Mouse (Mus musculus) megakaryocyte, embryonic 14.5 days (primary cell): Measurements from ENCODE around the gene Tnni3.

Source experiments
- FLI1 ChIP-seq: IDR thresholded peaks from 2 replicates; pipeline ENCODE4 v1.6.1; 2012; ENCODE audit warnings: low read length, inconsistent platforms, mixed read lengths
- GATA1 ChIP-seq: IDR thresholded peaks from 3 replicates; pipeline ENCODE4 v1.6.1; 2012; ENCODE audit warnings: mixed read lengths, low read length, inconsistent platforms, borderline replicate concordance

DNA sequence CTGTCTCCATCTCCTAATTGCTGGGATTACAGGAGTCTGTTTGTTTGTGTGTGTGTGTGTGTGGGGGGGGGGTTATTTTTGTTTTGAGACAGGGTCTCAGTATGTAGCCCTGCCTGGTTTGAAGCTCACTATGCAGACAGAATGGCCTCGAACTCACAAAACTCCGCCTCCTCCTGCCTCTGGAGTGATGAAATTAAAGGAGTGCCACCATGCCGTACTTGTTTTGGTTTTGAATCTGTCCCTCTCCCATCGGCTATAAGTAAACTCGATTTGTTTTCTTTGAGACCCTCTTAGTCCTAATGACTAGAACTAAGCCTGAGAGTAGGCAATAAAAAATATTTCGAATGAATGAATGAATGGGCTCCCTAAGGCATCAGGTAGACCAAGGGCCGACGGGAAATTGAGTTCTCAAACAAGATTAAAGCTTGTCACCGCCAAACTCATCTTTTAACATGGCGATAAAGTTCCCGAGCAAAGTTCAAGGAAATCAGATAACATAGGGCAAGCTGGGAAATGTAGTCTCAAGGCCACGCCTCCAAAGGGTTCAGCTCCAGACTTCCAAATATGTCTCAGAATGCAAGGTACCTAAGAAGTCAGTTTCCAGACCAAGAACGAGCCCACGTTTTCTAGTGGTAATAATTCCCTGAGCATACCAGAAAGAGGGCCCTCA is 21.5 kb downstream of the Tnni3 start:
- TF ChIP-seq GATA1 (no peak), FLI1 (no peak)
